Comparison of ENCODE assay signal across 11 mouse cellular contexts in genomic region chr4:155043289-155043625, GRCm38 (mm10). TPM values are rescaled to one million over a fixed set of nuclear protein-coding genes. Genes with fewer than 3 reads are reported as not detected.
DNase-seq lines count a peak whose midpoint lies in the region; ATAC-seq and TF ChIP-seq lines count a peak whose summit lies in the region.
"Had no signal": no experiment of that assay in that cellular context is flagged by ENCODE, and none has a peak within 500 bp of the region (broad histone marks: within the 10 kb centered on the region; RNA-seq: fewer than 3 reads in every experiment).

No protein-coding gene starts in this region.

- peak overlapping the region; percentile 77 for H3K4me2 ChIP-seq in limb, embryonic 12.5 days
- peak overlapping the region; percentile 38 for H3K4me2 ChIP-seq in stomach, postnatal 0 days (replicated peaks; ENCODE audit: low read depth)

- peak overlapping the region; percentile 53 for H3K9ac ChIP-seq in limb, embryonic 12.5 days (replicated peaks)
- no peak overlapping the region for H3K9ac ChIP-seq in stomach, postnatal 0 days (ENCODE audit: low read length)

- peak overlapping the region; percentile 54 for H3K4me3 ChIP-seq in heart, embryonic 10.5 days
- H3K4me3 ChIP-seq in limb, embryonic 12.5 days (replicated peaks), result peak overlapping the region; percentile 44
- peak overlapping the region; percentile 18; the same call in 1 of the 2 replicates for H3K4me3 ChIP-seq in stomach, postnatal 0 days (ENCODE audit: low read depth, low read length)
- H3K4me3 ChIP-seq: erythroblast, embryonic 14.5 days had no signal

- peak overlapping the region; percentile 19; the same call in 1 of the 2 replicates for H3K27ac ChIP-seq in heart, embryonic 10.5 days
- H3K27ac ChIP-seq in limb, embryonic 12.5 days, result no peak overlapping the region
- no peak overlapping the region for H3K27ac ChIP-seq in stomach, postnatal 0 days (replicated peaks)

- peaks cover 97% of the 10 kb centered on the region for H3K27me3 ChIP-seq in heart, embryonic 10.5 days (ENCODE audit: insufficient read depth, poor library complexity, severe bottlenecking)
- peaks cover 96% of the 10 kb centered on the region for H3K27me3 ChIP-seq in limb, embryonic 12.5 days
- H3K27me3 ChIP-seq in stomach, postnatal 0 days (ENCODE audit: control insufficient read depth, insufficient read depth, low read length), result no peaks in the 10 kb centered on the region

- H3K36me3 ChIP-seq in heart, embryonic 10.5 days, result no peaks in the 10 kb centered on the region
- no peaks in the 10 kb centered on the region for H3K36me3 ChIP-seq in limb, embryonic 12.5 days
- no peaks in the 10 kb centered on the region for H3K36me3 ChIP-seq in stomach, postnatal 0 days (ENCODE audit: control insufficient read depth, insufficient read depth, low read length)

- H3K9me3 ChIP-seq in heart, embryonic 10.5 days, result no peaks in the 10 kb centered on the region
- no peaks in the 10 kb centered on the region for H3K9me3 ChIP-seq in limb, embryonic 12.5 days
- H3K9me3 ChIP-seq in stomach, postnatal 0 days (ENCODE audit: control insufficient read depth, low read length), result no peaks in the 10 kb centered on the region

- DNase-seq in heart, embryonic 10.5 days (ENCODE audit: low spot score), result no peak
- DNase-seq in heart, adult 8-10 months (ENCODE audit: low spot score), result no peak
- peak; percentile 48 for DNase-seq in retina, postnatal 1 day
- DNase-seq in retina, embryonic 14.5 days (ENCODE audit: low spot score), result no peak
- DNase-seq in stomach, postnatal 0 days (ENCODE audit: low spot score), result no peak
- no peak for DNase-seq in right cerebral cortex, postnatal 14 days
- DNase-seq in adrenal gland, adult 8-10 months, result no peak
- DNase-seq: adrenal gland, postnatal 25 days; kidney, adult 8-10 months had no signal

- peaks cover 14% of the 10 kb centered on the region for H3K4me1 ChIP-seq in heart, embryonic 10.5 days
- peaks cover 8% of the 10 kb centered on the region for H3K4me1 ChIP-seq in limb, embryonic 12.5 days (replicated peaks)
- no peaks in the 10 kb centered on the region for H3K4me1 ChIP-seq in stomach, postnatal 0 days (replicated peaks; ENCODE audit: control insufficient read depth, insufficient read depth)

- no peak for TF ChIP-seq EP300 in stomach, postnatal 0 days (optimal IDR thresholded peaks at IDR 0.05)

- no peak for TF ChIP-seq CTCF in stomach, postnatal 0 days (IDR thresholded peaks at IDR 0.05; ENCODE audit: low read depth)

- ATAC-seq in limb, embryonic 12.5 days (ENCODE audit: insufficient number of reproducible peaks, insufficient read depth, low FRiP score, low TSS enrichment, low read depth), result no peak
- no peak for ATAC-seq in stomach, postnatal 0 days (ENCODE audit: low FRiP score, low TSS enrichment)

- WGBS in heart, embryonic 10.5 days, result 1% methylated on average over 25 of the region's 25 CpGs
- WGBS in limb, embryonic 12.5 days, result under 1% methylated on average over 25 of the region's 25 CpGs
- 9% methylated on average over 25 of the region's 25 CpGs for WGBS in stomach, postnatal 0 days

RNA-seq across cellular contexts. Expression of gene Plch2, which starts 13.3 kb away (rescaled TPM):
- 0.41 and 0.57 TPM in 2 replicates for polyA plus RNA-seq in heart, embryonic 10.5 days (2016; fragmentation: Nextera tagmentation; extraction: Ambion mirVana)
- under 1 TPM in 1 of 4 experiments, not detected in 3; 0.06 TPM for total RNA-seq in heart, adult 8-10 months (2022)
- 2.3 and 3.4 TPM in 2 replicates for polyA plus RNA-seq in limb, embryonic 12.5 days (2016; fragmentation: Nextera tagmentation; extraction: Ambion mirVana)
- polyA plus RNA-seq in stomach, postnatal 0 days (2015; fragmentation: Nextera tagmentation; extraction: Ambion mirVana), result 15.4 and 18.3 TPM in 2 replicates
- total RNA-seq in adrenal gland, adult 8-10 months (2022), result 1 to 10 TPM in 2 of 4 experiments, under 1 TPM in 2; 0.46 to 2.3 (median 1.1) TPM
- polyA plus RNA-seq: erythroblast, embryonic 14.5 days had no signal

RNA-seq across cellular contexts. Expression of gene Pex10, which starts 23.6 kb away (rescaled TPM):
- polyA plus RNA-seq in heart, embryonic 10.5 days (2016; fragmentation: Nextera tagmentation; extraction: Ambion mirVana), result 17.3 and 19.4 TPM in 2 replicates
- total RNA-seq in heart, adult 8-10 months (2022), result 10 to 100 TPM; 18.5 to 26.0 (median 22.6) TPM
- 20.8 and 21.9 TPM in 2 replicates for polyA plus RNA-seq in limb, embryonic 12.5 days (2016; fragmentation: Nextera tagmentation; extraction: Ambion mirVana)
- polyA plus RNA-seq in stomach, postnatal 0 days (2015; fragmentation: Nextera tagmentation; extraction: Ambion mirVana), result 10.3 and 10.5 TPM in 2 replicates
- 10 to 100 TPM; 19.3 to 32.9 (median 21.7) TPM for total RNA-seq in adrenal gland, adult 8-10 months (2022)

RNA-seq across cellular contexts. Expression of gene Rer1, which starts 42.9 kb away (rescaled TPM):
- polyA plus RNA-seq in heart, embryonic 10.5 days (2016; fragmentation: Nextera tagmentation; extraction: Ambion mirVana), result 144 and 165 TPM in 2 replicates
- 10 to 100 TPM; 64.2 to 73.4 (median 68.4) TPM for total RNA-seq in heart, adult 8-10 months (2022)
- polyA plus RNA-seq in limb, embryonic 12.5 days (2016; fragmentation: Nextera tagmentation; extraction: Ambion mirVana), result 136 and 141 TPM in 2 replicates
- 182 and 185 TPM in 2 replicates for polyA plus RNA-seq in stomach, postnatal 0 days (2015; fragmentation: Nextera tagmentation; extraction: Ambion mirVana)
- 100 to 1,000 TPM in 2 of 4 experiments, 10 to 100 TPM in 2; 96.8 to 116 (median 106) TPM for total RNA-seq in adrenal gland, adult 8-10 months (2022)

RNA-seq across cellular contexts. Expression of gene Morn1, which starts 43.1 kb away (rescaled TPM):
- polyA plus RNA-seq in heart, embryonic 10.5 days (2016; fragmentation: Nextera tagmentation; extraction: Ambion mirVana), result 3.6 and 4.6 TPM in 2 replicates
- total RNA-seq in heart, adult 8-10 months (2022), result 1 to 10 TPM in 3 of 4 experiments, under 1 TPM in 1; 0.60 to 4.4 (median 1.8) TPM
- 5.2 and 6.9 TPM in 2 replicates for polyA plus RNA-seq in limb, embryonic 12.5 days (2016; fragmentation: Nextera tagmentation; extraction: Ambion mirVana)
- polyA plus RNA-seq in stomach, postnatal 0 days (2015; fragmentation: Nextera tagmentation; extraction: Ambion mirVana), result 3.2 and 3.6 TPM in 2 replicates
- 10 to 100 TPM in 2 of 4 experiments, 1 to 10 TPM in 2; 7.9 to 17.0 (median 12.8) TPM for total RNA-seq in adrenal gland, adult 8-10 months (2022)
